Mouse (Mus musculus) telencephalon, adult 2 months (tissue): ENCODE measurements around the gene Hist1h3d.
"Not testable (repeated sequence)": the region's sequence is repeated elsewhere in the genome, so short reads cannot be mapped to it uniquely, and the experiment has no call there.

Experiments
- DNase-seq: peaks from one replicate; pipeline ENCODE4 v3.0.0-alpha.2; 2011; ENCODE audit warnings: low read depth, low spot score

The Hist1h3d gene

GRCm38 (mm10) chr13:23575271-23575851 is at the start of gene Hist1h3d:
TSS of gene Hist1h3d (plus strand) at chr13:23575763.
- DNase-seq, result peak; percentile 87

GRCm38 (mm10) chr13:23525901-23526300 is 49.7 kb upstream of the Hist1h3d start:
- DNase-seq, result no peak

GRCm38 (mm10) chr13:23526312-23526711 is 49.3 kb upstream of the Hist1h3d start:
- DNase-seq, result peak; percentile 81

GRCm38 (mm10) chr13:23529005-23529404 is 46.6 kb upstream of the Hist1h3d start:
- no peak for DNase-seq

DNA sequence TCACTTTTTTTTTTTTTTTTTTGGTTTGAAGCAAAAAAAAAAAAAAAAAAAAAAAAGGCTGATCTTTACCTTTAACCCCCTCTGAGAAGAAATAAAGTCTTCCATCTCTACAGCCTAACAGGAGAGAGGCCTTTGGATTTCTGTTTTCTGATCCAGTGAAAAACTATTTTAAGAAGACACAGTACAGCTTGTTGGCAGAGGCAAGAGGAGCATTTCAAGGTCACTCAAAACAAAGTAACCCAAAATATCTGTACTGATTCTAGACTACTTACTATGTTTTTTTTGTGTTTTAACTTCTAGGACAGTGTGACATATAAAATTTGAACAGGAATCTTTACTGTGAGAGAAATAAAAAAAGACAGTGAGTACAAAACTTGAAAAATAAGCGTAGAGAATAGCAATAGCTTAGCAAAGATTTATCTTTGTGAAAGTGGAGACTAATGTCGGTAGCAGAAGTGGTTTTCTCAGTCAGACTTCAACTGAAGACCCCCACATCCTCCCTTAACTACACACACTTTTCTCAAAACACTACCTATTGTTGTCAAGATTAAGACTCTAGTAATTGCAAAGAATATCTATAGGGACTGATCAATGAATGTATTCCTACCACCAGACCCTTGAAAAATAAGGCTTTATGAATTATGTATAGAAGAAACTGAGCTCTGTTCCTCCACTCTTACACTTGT is 45.9 kb upstream of the Hist1h3d start:
- no peak for DNase-seq

DNA sequence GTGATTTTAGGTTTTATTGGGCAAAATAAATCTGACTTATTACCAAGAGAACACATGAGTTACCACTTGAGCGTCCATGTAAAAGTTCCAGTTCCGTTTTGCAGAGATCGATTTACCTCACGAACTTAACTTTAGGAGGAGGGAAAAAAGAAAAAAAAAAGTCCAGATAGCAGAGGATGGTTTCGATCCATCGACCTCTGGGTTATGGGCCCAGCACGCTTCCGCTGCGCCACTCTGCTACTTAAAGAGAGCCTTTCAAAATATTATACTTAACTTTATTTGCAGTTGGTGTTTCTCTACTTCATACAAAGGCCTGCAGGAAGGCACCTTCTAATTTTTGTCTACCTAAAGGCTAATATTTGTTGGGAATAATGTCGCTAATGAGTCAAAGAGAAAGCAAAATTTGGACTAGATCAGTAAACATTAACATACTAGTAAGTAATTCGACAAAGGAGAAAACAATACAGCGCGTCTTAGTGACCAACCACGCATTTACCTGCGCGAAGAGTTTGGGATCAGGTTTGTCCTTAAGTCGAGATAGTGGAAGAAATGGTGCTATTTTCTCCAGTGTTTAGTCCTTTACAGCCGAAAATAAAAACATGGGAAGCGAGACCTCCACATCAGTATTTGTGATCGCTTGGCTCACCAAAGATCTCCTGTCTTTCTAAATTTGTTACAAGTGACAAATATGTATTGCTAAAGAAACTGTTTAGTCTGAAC is 45.2 kb upstream of the Hist1h3d start:
- DNase-seq, result no peak

GRCm38 (mm10) chr13:23530901-23531875 is 44.4 kb upstream of the Hist1h3d start, which contains the start of gene Hist1h4h:
TSS of gene Hist1h4h (plus strand) at chr13:23531050.
- DNase-seq, result peak; percentile 97

DNA sequence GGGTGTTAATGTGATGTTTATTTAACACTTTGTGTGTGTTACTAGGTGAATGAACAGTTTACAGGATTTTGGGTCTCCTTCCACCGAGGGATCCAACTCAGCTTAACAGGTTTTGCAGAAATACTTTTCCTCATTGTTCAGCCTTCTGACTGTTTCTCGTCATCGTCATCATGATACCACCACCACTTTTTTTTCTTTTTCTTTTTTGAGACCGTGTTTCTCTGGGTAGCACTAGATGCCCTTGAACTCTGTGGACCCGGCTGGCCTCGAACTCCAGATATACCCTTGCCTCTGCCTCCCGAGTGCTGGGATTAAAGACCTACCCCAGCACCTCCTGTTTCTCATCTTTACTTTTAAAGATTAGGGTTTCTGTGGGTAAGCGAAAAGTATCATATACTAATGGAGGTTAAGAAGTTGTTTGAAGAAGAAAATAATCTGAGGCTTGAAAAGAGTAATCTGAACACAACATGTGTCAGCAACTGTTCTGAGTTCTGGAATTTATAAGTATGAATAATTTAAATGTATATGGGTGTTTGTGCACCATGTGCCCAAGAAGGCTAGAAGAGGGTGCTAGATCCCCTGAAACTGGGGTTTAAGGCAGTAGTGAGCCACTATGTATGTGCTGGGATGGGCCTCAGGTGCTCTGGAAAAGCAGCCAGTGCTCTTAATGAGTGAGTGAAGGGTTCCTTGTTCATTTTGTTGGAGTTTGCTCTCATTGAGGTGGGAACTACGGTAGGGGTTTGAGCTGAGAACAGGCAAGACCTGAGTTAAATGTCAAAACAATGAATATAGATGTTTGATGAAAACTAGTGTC is 43.1 kb upstream of the Hist1h3d start:
- DNase-seq, result no peak

DNA sequence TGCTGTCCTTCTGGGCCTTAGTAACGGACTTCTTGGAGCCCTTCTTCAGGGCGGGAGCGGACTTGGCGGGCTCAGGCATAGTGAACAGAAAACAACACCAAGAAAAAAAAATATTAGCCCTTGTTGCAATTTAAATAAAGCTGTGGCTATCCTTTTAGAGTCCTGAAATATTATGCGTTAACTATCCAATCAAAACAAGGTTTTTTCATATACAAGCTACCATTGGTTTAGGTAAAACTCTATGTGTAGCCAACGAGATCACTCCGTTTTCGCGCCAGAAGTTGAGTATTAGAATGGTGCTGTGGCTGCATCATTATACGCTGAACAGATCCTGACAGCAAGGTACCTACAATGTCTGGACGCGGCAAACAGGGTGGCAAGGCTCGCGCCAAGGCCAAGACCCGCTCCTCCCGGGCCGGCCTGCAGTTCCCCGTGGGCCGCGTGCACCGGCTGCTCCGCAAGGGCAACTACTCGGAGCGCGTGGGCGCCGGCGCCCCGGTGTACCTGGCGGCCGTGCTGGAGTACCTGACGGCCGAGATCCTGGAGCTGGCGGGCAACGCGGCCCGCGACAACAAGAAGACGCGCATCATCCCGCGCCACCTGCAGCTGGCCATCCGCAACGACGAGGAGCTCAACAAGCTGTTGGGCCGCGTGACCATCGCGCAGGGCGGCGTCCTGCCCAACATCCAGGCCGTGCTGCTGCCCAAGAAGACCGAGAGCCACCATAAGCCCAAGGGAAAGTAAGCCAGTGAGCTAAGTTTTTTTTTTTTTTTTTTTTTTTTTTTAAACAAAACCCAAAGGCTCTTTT is 41.8 kb upstream of the Hist1h3d start, which contains the start of gene Hist1h2af:
TSS of gene Hist1h2af (plus strand) at position 347 of the 808 bp plus-strand sequence.
- peak; percentile 93 for DNase-seq

GRCm38 (mm10) chr13:23534368-23535131 is 41.0 kb upstream of the Hist1h3d start:
- peak; percentile 66 for DNase-seq

GRCm38 (mm10) chr13:23535137-23536075 is 40.2 kb upstream of the Hist1h3d start, which contains the start of gene Hist1h3g:
TSS of gene Hist1h3g (plus strand) at chr13:23535422.
- peak; percentile 96 for DNase-seq

DNA sequence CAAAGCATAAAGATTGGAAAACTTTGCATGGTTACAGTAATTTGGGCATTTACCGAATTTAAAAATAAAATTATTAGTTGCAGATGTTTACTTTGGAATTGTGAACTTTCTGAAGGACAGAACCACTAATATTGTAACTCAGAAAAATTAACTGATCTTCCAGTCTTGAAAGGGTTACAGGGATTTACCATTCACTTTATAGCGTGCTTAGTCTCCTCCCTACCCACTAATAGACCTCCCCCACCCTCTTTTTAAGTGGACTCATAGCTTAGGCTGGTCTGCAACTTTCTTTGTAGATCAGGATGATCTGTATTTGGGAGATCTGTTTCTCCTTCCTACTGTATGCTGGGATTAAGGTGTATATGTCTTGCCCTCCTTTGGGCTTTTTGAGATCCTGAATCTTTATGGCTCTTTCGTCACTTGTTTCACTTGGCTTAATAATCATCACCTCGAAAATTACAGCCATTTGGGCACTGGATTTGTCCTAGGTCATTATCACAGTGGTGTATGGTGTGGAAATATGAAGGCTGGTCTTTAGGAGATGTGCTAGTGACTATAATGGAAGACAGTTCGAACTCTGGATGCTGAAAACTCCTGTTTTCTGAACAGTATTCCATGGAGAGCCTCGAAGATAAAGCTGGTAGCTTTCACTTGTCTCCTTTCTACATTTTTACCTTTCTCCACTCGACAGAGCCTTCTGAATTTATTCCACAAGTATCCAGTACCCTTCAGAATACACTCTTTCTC is 39.3 kb upstream of the Hist1h3d start:
- DNase-seq, result no peak

DNA sequence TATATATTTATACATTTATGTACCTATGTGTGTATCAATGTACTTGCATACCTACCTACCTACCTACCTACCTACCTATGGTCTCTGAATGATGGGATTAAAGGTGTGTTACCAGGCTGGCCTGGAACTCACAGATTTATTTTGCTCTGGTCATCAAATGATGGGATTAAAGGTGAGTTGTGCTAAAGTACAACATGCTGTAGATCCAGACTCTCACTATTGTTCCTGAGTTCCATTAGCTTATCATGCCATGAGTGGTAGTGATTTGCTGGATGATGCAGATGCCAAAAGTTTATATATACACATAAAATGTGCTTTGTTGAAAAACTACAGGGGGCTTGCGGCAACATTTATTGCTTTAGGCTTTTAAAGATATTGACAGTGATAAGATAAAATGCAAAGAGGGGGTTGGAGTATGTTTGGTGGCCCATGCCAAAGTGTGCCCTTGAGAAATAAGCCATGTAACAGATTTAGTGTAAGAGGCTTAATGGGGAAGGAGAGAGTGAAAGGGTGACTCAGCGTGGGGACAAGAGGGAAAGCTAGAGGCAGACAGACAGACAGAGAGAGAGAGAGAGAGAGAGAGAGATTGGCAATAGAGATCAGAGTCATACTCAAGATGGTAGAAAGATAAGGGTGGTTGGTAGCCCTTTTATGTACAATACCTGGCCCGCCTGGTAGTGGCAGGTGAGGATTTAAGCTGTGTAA is 38.4 kb upstream of the Hist1h3d start:
- DNase-seq, result no peak

DNA sequence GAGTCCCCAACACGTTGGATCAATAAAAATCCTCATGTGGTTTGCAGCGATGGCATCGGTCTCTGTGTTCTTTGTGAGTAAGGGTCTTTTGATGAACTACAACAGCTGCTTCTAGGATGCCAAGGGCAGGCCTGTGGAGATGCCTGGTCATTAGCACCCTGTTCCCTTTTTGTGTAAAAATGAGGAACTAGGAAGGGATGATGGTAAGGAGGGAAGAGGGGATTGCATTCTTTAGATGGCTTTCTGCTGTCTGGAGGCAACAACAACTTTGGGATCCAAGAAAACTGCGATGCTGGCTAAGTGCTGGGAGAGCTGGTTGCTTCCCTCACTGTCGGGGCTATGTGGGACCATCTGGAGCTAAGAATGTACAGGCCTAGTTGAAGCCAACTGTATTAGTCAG is 37.3 kb upstream of the Hist1h3d start:
- no peak for DNase-seq

DNA sequence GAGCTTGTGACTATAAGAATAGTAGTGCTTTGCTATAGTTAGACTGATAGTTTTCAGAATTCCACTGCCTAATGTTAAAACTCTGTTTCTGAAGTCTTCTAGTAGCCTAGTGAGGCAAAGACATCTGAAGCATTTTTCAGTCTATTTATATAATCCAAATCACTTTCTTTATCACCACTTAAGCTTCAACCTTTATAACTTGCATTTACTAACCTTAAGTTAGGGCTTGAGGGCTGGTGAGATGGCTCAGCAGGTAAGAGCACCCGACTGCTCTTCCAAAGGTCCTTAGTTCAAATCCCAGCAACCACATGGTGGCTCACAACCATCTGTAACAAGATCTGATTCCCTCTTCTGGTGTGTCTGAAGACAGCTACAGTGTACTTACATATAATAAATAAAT is 35.7 kb upstream of the Hist1h3d start:
- DNase-seq, result not testable (repeated sequence)

GRCm38 (mm10) chr13:23541497-23541896 is 34.1 kb upstream of the Hist1h3d start:
- DNase-seq, result no peak
